Mouse (Mus musculus) lung, postnatal 14 days (tissue): Measurements from ENCODE around the gene Cdk5rap1.
"Not testable (repeated sequence)": the region's sequence is repeated elsewhere in the genome, so short reads cannot be mapped to it uniquely, and the experiment has no call there.

Experiments used
- DNase-seq: peaks from one replicate; pipeline ENCODE4 v3.0.0; 2021

Gene Cdk5rap1

DNA sequence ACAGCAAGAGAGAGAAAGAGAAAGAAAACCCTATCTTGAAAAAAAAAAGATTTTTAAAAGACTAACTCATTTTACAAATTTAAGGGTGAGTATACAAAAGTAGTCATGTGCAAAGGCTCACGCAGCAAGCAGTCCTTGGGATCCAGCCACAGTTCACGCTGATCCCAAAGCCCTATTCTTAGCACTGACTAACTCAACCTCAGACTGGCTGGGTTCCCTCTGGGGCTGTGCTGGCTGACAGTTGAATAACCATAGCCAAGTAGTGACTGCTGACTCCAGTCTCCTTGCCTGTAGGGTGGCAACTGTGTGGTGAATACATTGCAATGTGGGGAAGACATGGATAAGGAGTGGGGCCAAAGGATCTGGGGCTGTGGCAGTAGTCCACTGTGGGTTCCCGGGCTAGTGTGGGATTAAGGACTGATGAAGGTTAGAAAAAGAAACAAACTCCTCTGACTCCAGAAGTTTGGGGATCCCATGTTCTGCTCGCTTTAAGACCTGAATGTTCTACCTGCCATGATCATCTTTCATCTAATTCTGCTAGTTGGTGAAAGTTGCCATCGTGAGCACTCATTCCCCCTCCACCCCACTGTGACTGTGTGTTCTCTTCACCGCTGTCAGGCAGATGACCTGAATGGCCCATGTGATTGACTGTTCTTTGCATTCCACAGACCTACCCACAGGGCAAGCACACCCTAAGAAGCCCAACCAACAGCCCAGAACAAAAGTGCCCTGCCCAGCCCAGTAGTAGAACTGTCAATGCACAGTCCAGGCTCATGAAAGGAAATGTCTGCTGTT lies 2.2 kb upstream of the Cdk5rap1 start:
- DNase-seq: peak; percentile 63

- DNase-seq: peak; percentile 68
Observed at GRCm38 (mm10) chr2:154373961-154374632, 1.3 kb upstream of the Cdk5rap1 start.

- peak; percentile 90 for DNase-seq
Observed at GRCm38 (mm10) chr2:154372151-154372829, 520 bp downstream of the Cdk5rap1 start.

- no peak for DNase-seq
Observed at GRCm38 (mm10) chr2:154367510-154367909, 5.3 kb downstream of the Cdk5rap1 start.

GRCm38 (mm10) chr2:154354000-154354425 lies 18.8 kb downstream of the Cdk5rap1 start:
- DNase-seq: not testable (repeated sequence)

- no peak for DNase-seq
Observed at GRCm38 (mm10) chr2:154348152-154348551, 24.7 kb downstream of the Cdk5rap1 start.

GRCm38 (mm10) chr2:154339356-154339755 lies 33.5 kb downstream of the Cdk5rap1 start:
- DNase-seq: no peak

- no peak for DNase-seq
Observed at GRCm38 (mm10) chr2:154338161-154338560, 34.6 kb downstream of the Cdk5rap1 start.

GRCm38 (mm10) chr2:154335572-154335971 lies 37.2 kb downstream of the Cdk5rap1 start:
- no peak for DNase-seq

GRCm38 (mm10) chr2:154326852-154327251 lies 46.0 kb downstream of the Cdk5rap1 start:
- no peak for DNase-seq

DNA sequence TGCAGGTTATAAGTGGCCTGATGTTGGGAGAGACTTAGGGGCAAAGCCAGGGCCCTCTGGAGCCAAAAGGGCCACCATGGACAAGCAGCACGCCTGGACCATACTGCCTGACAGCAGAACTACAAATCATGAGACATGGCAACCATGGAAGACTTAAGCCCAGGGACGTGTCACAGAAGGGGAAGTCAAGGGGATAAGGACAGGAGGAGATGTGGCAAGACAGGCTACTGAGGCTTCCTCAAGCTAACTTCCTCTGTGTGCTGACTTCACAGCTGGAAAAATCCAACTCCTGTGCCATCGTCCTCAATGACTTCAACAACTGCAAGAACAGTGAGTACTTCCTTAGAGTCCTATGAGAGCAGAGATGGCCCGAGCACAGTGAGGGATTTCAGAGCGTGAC lies 59.0 kb downstream of the Cdk5rap1 start:
- DNase-seq: not testable (repeated sequence)

DNA sequence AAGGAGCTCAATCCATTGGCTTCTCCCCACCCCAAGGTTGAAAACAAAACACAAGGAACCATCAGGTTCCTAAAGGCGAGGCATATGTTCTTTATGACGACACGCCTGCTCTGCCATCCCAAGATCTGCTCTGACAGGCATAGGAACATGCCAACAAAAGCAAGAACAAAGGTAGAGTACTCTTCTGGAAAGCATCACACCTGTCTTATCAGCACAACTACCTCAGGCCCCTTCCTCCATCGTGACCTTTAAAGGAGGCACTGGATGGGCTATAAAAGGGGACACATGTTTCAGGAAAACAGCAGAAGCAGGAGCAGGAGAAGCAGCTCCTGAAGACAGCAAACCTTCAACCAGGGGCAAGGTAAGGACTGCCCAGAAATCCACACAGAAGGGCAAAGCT lies 65.9 kb downstream of the Cdk5rap1 start, which contains the start of gene Bpifb9b:
Gene Bpifb9b, plus strand, starts transcription at position 301 of the 400 bp plus-strand sequence.
- DNase-seq: not testable (repeated sequence)

GRCm38 (mm10) chr2:154304604-154305003 lies 68.2 kb downstream of the Cdk5rap1 start:
- DNase-seq: not testable (repeated sequence)

- DNase-seq: no peak
Observed at GRCm38 (mm10) chr2:154301763-154302162, 71.0 kb downstream of the Cdk5rap1 start.

DNA sequence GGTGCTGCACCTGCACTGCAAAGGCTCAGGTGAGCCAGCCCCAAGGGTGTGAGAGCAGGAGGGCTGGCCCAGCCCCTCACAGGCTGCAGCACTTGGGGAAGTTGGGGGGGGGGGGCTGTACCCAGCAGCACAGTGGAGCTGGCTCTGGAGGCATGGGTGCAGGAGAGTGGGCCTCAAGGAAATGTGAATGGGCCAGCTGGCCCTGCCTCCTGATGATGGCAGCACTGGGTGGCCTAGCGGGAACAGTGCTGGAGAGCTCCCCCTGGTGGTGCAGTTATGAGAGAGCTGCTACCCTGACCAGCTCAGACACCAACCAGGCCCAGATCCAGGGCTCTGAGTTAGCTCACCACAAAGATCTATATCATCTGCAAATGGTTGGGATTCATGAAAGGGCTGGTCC lies 72.3 kb downstream of the Cdk5rap1 start:
- peak; percentile 85 for DNase-seq

GRCm38 (mm10) chr2:154294746-154295145 lies 78.1 kb downstream of the Cdk5rap1 start:
- peak; percentile 67 for DNase-seq

DNA sequence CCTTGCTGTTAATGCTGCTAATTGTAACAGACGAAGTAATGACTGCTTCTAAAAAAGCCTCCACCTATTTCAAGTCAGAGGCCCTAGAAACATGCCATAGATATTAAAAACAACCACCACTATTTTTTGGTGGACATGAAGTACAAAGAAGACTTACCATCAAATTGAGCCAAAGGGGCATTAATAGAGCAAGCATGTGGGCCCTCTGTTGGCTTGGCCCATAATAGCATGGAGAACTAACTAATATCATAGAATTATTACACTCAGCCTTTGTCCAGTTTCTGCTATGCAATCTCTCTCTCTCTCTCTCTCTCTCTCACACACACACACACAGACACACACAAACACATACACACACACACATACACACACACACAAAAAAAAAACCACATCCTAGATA lies 80.0 kb downstream of the Cdk5rap1 start:
- no peak for DNase-seq

- not testable (repeated sequence) for DNase-seq
Observed at GRCm38 (mm10) chr2:154291866-154292265, 80.9 kb downstream of the Cdk5rap1 start.
